14 mouse cellular contexts compared by ENCODE assay signal in genomic region chr9:31595096-31595495, GRCm38 (mm10).
"Had no signal": no experiment of that assay in that cellular context is flagged by ENCODE, and none has a peak within 500 bp of the region (broad histone marks: within the 10 kb centered on the region; RNA-seq: fewer than 3 reads in every experiment).

No protein-coding gene starts in this region.

- H3K27ac ChIP-seq: limb, embryonic 10.5 days; liver, embryonic 15.5 days; midbrain, embryonic 10.5 days; neural tube, embryonic 13.5 days; stomach, postnatal 0 days had no signal

- H3K9ac ChIP-seq: liver, embryonic 15.5 days; lung, embryonic 14.5 days; neural tube, embryonic 13.5 days had no signal

- H3K4me2 ChIP-seq: liver, embryonic 11.5 days; liver, embryonic 15.5 days; lung, embryonic 14.5 days; neural tube, embryonic 13.5 days had no signal

- H3K9me3 ChIP-seq: limb, embryonic 10.5 days; liver, embryonic 15.5 days; midbrain, embryonic 10.5 days; neural tube, embryonic 13.5 days had no signal

- H3K27me3 ChIP-seq: liver, embryonic 15.5 days; neural tube, embryonic 13.5 days had no signal

- DNase-seq: kidney, postnatal 10 days; lung, embryonic 14.5 days; lung, postnatal 10 days; lung, postnatal 4 days; right cerebral cortex, adult 18-20 months; right cerebral cortex, postnatal 25 days; thymus, postnatal 4 days had no signal

- ATAC-seq: midbrain, embryonic 16.5 days had no signal

- H3K4me3 ChIP-seq: limb, embryonic 10.5 days; liver, embryonic 15.5 days; midbrain, embryonic 10.5 days; neural tube, embryonic 13.5 days had no signal

- H3K36me3 ChIP-seq: limb, embryonic 10.5 days; liver, embryonic 15.5 days; midbrain, embryonic 10.5 days; neural tube, embryonic 13.5 days had no signal

- H3K4me1 ChIP-seq: limb, embryonic 10.5 days; liver, embryonic 15.5 days; midbrain, embryonic 10.5 days; neural tube, embryonic 13.5 days had no signal
